Comparison of ENCODE assay signal across 21 mouse cellular contexts in genomic region chr8:87688348-87688747, GRCm38 (mm10).
DNase-seq lines count a peak whose midpoint lies in the region; ATAC-seq and TF ChIP-seq lines count a peak whose summit lies in the region.
"Had no signal": no experiment of that assay in that cellular context is flagged by ENCODE, and none has a peak within 500 bp of the region (broad histone marks: within the 10 kb centered on the region; RNA-seq: fewer than 3 reads in every experiment).

No protein-coding gene starts in this region.

- no peaks in the 10 kb centered on the region for H3K9me3 ChIP-seq in neural tube, embryonic 13.5 days
- H3K9me3 ChIP-seq in midbrain, embryonic 13.5 days: no peaks in the 10 kb centered on the region
- H3K9me3 ChIP-seq in liver, postnatal 0 days (ENCODE audit: low read length): no peaks in the 10 kb centered on the region
- H3K9me3 ChIP-seq in intestine, postnatal 0 days (ENCODE audit: control insufficient read depth): no peaks in the 10 kb centered on the region
- H3K9me3 ChIP-seq: embryonic facial prominence, embryonic 10.5 days; heart, embryonic 12.5 days; limb, embryonic 15.5 days; liver, embryonic 15.5 days had no signal

- no peak overlapping the region for H3K4me2 ChIP-seq in neural tube, embryonic 13.5 days
- no peak overlapping the region for H3K4me2 ChIP-seq in midbrain, embryonic 13.5 days (replicated peaks)
- H3K4me2 ChIP-seq in liver, postnatal 0 days (ENCODE audit: low read depth, low read length): no peak overlapping the region
- H3K4me2 ChIP-seq in intestine, postnatal 0 days (replicated peaks; ENCODE audit: low read depth): no peak overlapping the region
- H3K4me2 ChIP-seq: heart, embryonic 12.5 days; limb, embryonic 15.5 days; liver, embryonic 15.5 days had no signal

- no peaks in the 10 kb centered on the region for H3K36me3 ChIP-seq in neural tube, embryonic 13.5 days
- peaks cover 14% of the 10 kb centered on the region for H3K36me3 ChIP-seq in midbrain, embryonic 13.5 days
- no peaks in the 10 kb centered on the region for H3K36me3 ChIP-seq in liver, postnatal 0 days (replicated peaks; ENCODE audit: insufficient read depth, low read length)
- H3K36me3 ChIP-seq in intestine, postnatal 0 days (ENCODE audit: control insufficient read depth, insufficient read depth): no peaks in the 10 kb centered on the region
- H3K36me3 ChIP-seq: liver, embryonic 15.5 days had no signal

- TF ChIP-seq EP300 in liver, postnatal 0 days (IDR thresholded peaks at IDR 0.05; ENCODE audit: low read depth): no peak

- no peak overlapping the region for H3K4me3 ChIP-seq in cerebellum, adult 2 months (replicated peaks; ENCODE audit: insufficient read depth, low read depth, low read length)
- no peak overlapping the region for H3K4me3 ChIP-seq in neural tube, embryonic 13.5 days
- no peak overlapping the region for H3K4me3 ChIP-seq in midbrain, embryonic 13.5 days (replicated peaks)
- H3K4me3 ChIP-seq in liver, postnatal 0 days (ENCODE audit: low read depth, low read length): no peak overlapping the region
- no peak overlapping the region for H3K4me3 ChIP-seq in intestine, postnatal 0 days (ENCODE audit: low read depth, low read length)
- H3K4me3 ChIP-seq: embryonic facial prominence, embryonic 10.5 days; gastrocnemius, adult 2 months; heart, embryonic 12.5 days; limb, embryonic 15.5 days; liver, embryonic 15.5 days had no signal

- peaks cover 62% of the 10 kb centered on the region for H3K4me1 ChIP-seq in cerebellum, adult 2 months (ENCODE audit: control insufficient read depth, insufficient read depth, low read length)
- peaks cover 96% of the 10 kb centered on the region for H3K4me1 ChIP-seq in neural tube, embryonic 13.5 days (replicated peaks)
- peaks cover 93% of the 10 kb centered on the region for H3K4me1 ChIP-seq in midbrain, embryonic 13.5 days (replicated peaks)
- H3K4me1 ChIP-seq in liver, postnatal 0 days (ENCODE audit: insufficient read depth): no peaks in the 10 kb centered on the region
- 0 out of 2 replicates have a peak, but pooled peaks cover 3% of the 10 kb centered on the region for H3K4me1 ChIP-seq in intestine, postnatal 0 days (replicated peaks; ENCODE audit: control insufficient read depth, insufficient read depth, low read length)
- H3K4me1 ChIP-seq: liver, embryonic 15.5 days had no signal

- WGBS in cerebellum, adult 2 months: 81% methylated on average over 4 of the region's 4 CpGs
- WGBS in neural tube, embryonic 13.5 days: 36% methylated on average over 4 of the region's 4 CpGs
- 17% methylated on average over 4 of the region's 4 CpGs for WGBS in midbrain, embryonic 13.5 days
- WGBS in liver, postnatal 0 days (ENCODE audit: insufficient replicate concordance): 64% methylated on average over 4 of the region's 4 CpGs
- WGBS in intestine, postnatal 0 days: 68% methylated on average over 4 of the region's 4 CpGs

- DNase-seq in cerebellum, adult 2 months: no peak
- no peak for DNase-seq in cerebellum, adult 9-11 months
- DNase-seq in neural tube, embryonic 10.5 days (ENCODE audit: extremely low spot score, low spot score): no peak
- no peak for DNase-seq in liver, postnatal 0 days
- DNase-seq in kidney, adult 9 months: no peak
- DNase-seq: adrenal gland, postnatal 10 days; gastrocnemius, adult 2 months; heart, adult 11 months; heart, postnatal 14 days; right cerebral cortex, postnatal 14 days; spleen, adult 18-20 months; thymus, postnatal 36 days had no signal

- no peak for TF ChIP-seq POLR2A in cerebellum, adult 2 months (IDR thresholded peaks at IDR 0.05; ENCODE audit: borderline replicate concordance, insufficient read depth, low read length)

- no peak overlapping the region for H3K9ac ChIP-seq in neural tube, embryonic 13.5 days
- no peak overlapping the region for H3K9ac ChIP-seq in midbrain, embryonic 13.5 days (replicated peaks)
- no peak overlapping the region for H3K9ac ChIP-seq in liver, postnatal 0 days (replicated peaks)
- H3K9ac ChIP-seq in intestine, postnatal 0 days (ENCODE audit: low read depth, low read length): no peak overlapping the region
- H3K9ac ChIP-seq: heart, embryonic 12.5 days; limb, embryonic 15.5 days; liver, embryonic 15.5 days had no signal

- peak overlapping the region; percentile 10; the same call in 1 of the 2 replicates for H3K27ac ChIP-seq in cerebellum, adult 2 months (ENCODE audit: insufficient read depth, low read length)
- peak overlapping the region; percentile 95 for H3K27ac ChIP-seq in neural tube, embryonic 13.5 days (replicated peaks)
- H3K27ac ChIP-seq in midbrain, embryonic 13.5 days: peak overlapping the region; percentile 96
- H3K27ac ChIP-seq in liver, postnatal 0 days (ENCODE audit: low read depth): no peak overlapping the region
- H3K27ac ChIP-seq in intestine, postnatal 0 days (ENCODE audit: low read depth, low read length): no peak overlapping the region
- H3K27ac ChIP-seq: gastrocnemius, adult 2 months; limb, embryonic 15.5 days; liver, embryonic 15.5 days had no signal

- ATAC-seq in neural tube, embryonic 13.5 days (ENCODE audit: low read depth): no peak
- no peak for ATAC-seq in midbrain, embryonic 13.5 days
- no peak for ATAC-seq in liver, postnatal 0 days
- ATAC-seq in intestine, postnatal 0 days: no peak
- ATAC-seq: inflammation-experienced regulatory T-cells, adult 6 months; lung, postnatal 0 days had no signal

- H3K27me3 ChIP-seq in cerebellum, adult 2 months (ENCODE audit: control insufficient read depth, insufficient read depth, low read length): no peaks in the 10 kb centered on the region
- no peaks in the 10 kb centered on the region for H3K27me3 ChIP-seq in neural tube, embryonic 13.5 days
- no peaks in the 10 kb centered on the region for H3K27me3 ChIP-seq in midbrain, embryonic 13.5 days
- no peaks in the 10 kb centered on the region for H3K27me3 ChIP-seq in liver, postnatal 0 days (ENCODE audit: insufficient read depth, low read length)
- no peaks in the 10 kb centered on the region for H3K27me3 ChIP-seq in intestine, postnatal 0 days (replicated peaks; ENCODE audit: control insufficient read depth, insufficient read depth, low read length)
- H3K27me3 ChIP-seq: limb, embryonic 15.5 days; liver, embryonic 15.5 days had no signal

- TF ChIP-seq CTCF in cerebellum, adult 2 months (IDR thresholded peaks at IDR 0.05; ENCODE audit: borderline replicate concordance, insufficient read depth, low read depth, low read length): no peak
- no peak for TF ChIP-seq CTCF in liver, postnatal 0 days (IDR thresholded peaks at IDR 0.05; ENCODE audit: low read depth)
- no peak for TF ChIP-seq CTCF in intestine, postnatal 0 days (IDR thresholded peaks at IDR 0.05; ENCODE audit: low read depth)

Comparison
In these comparisons a context has a peak if more than half of its experiments do, and no peak if none do; other contexts are left out.
1. H3K27ac ChIP-seq: peak in cerebellum, adult 2 months (single experiment), neural tube, embryonic 13.5 days (single experiment) and midbrain, embryonic 13.5 days (single experiment); none in liver, postnatal 0 days (single experiment) and intestine, postnatal 0 days (single experiment).